Mouse (Mus musculus): ENCODE measurements around the gene Magi1.

- TF ChIP-seq CTCF (IDR thresholded peaks at IDR 0.05; ENCODE audit: low read depth, low read length) (no peak), POLR2A (IDR thresholded peaks at IDR 0.05; ENCODE audit: borderline replicate concordance, low read depth, low read length) (no peak)
These were observed 526.2 kb downstream of the Magi1 start for GRCm38 (mm10) chr6:93757353-93758087.

All from bone marrow macrophage, adult 2 months (primary cell).